In genomic region chr1:185203196-185203908, GRCm38 (mm10) we compare ENCODE assay signal across 8 mouse cellular contexts. TPM values are rescaled to one million over a fixed set of nuclear protein-coding genes. Genes with fewer than 3 reads are reported as not detected.
A peak's percentile ranks its signal among the peaks of the same experiment; 100 is the strongest.
DNase-seq lines count a peak whose midpoint lies in the region; ATAC-seq and TF ChIP-seq lines count a peak whose summit lies in the region.

No protein-coding gene starts in this region.

- DNase-seq in kidney, adult 11 months, result peak; percentile 28
- no peak for DNase-seq in kidney, postnatal 10 days
- peak; percentile 48 to 50 for DNase-seq in cerebellum, adult 2 months
- peak; percentile 77 for DNase-seq in lung, embryonic 14.5 days
- DNase-seq in ovary, postnatal 10 days (ENCODE audit: low spot score), result no peak

- H3K9ac ChIP-seq in forebrain, embryonic 16.5 days (replicated peaks; ENCODE audit: low read depth, low read length), result peak overlapping the region; percentile 65
- H3K9ac ChIP-seq in intestine, embryonic 16.5 days (ENCODE audit: low read depth, low read length), result peak overlapping the region; percentile 64
- peak overlapping the region; percentile 85 for H3K9ac ChIP-seq in lung, embryonic 14.5 days

- no peaks in the 10 kb centered on the region for H3K27me3 ChIP-seq in cerebellum, adult 2 months (ENCODE audit: control insufficient read depth, insufficient read depth, low read length)
- H3K27me3 ChIP-seq in forebrain, embryonic 16.5 days (replicated peaks; ENCODE audit: control insufficient read depth, insufficient read depth, low read length), result no peaks in the 10 kb centered on the region
- H3K27me3 ChIP-seq in intestine, embryonic 16.5 days (replicated peaks; ENCODE audit: control insufficient read depth, insufficient read depth, low read length), result no peaks in the 10 kb centered on the region
- H3K27me3 ChIP-seq in lung, embryonic 14.5 days (ENCODE audit: insufficient read depth, low read length), result no peaks in the 10 kb centered on the region

- no peak for TF ChIP-seq CTCF in cerebellum, adult 2 months (IDR thresholded peaks at IDR 0.05; ENCODE audit: borderline replicate concordance, insufficient read depth, low read depth, low read length)
- no peak for TF ChIP-seq CTCF in lung, embryonic 14.5 days (IDR thresholded peaks at IDR 0.05; ENCODE audit: low read depth)
- TF ChIP-seq CTCF in olfactory bulb, adult 2 months (IDR thresholded peaks at IDR 0.05; ENCODE audit: insufficient read depth, low read depth, low read length), result no peak

- no peaks in the 10 kb centered on the region for H3K9me3 ChIP-seq in forebrain, embryonic 16.5 days (ENCODE audit: control insufficient read depth, low read length)
- H3K9me3 ChIP-seq in intestine, embryonic 16.5 days (ENCODE audit: control insufficient read depth, low read length), result no peaks in the 10 kb centered on the region
- H3K9me3 ChIP-seq in lung, embryonic 14.5 days (ENCODE audit: low read depth, low read length), result no peaks in the 10 kb centered on the region

- ATAC-seq in forebrain, embryonic 16.5 days, result no peak
- ATAC-seq in intestine, embryonic 16.5 days, result peak; percentile 16
- ATAC-seq in lung, embryonic 14.5 days (ENCODE audit: insufficient read depth), result no peak

- H3K4me3 ChIP-seq in cerebellum, adult 2 months (replicated peaks; ENCODE audit: insufficient read depth, low read depth, low read length), result peak overlapping the region; percentile 87
- peak overlapping the region; percentile 83 for H3K4me3 ChIP-seq in forebrain, embryonic 16.5 days (replicated peaks; ENCODE audit: low read length)
- peak overlapping the region; percentile 98 for H3K4me3 ChIP-seq in intestine, embryonic 16.5 days (ENCODE audit: low read length)
- H3K4me3 ChIP-seq in lung, embryonic 14.5 days (ENCODE audit: low read depth, low read length), result peak overlapping the region; percentile 96
- H3K4me3 ChIP-seq in olfactory bulb, adult 2 months (ENCODE audit: insufficient read depth, low read depth, low read length), result peak overlapping the region; percentile 97

- no peak for TF ChIP-seq POLR2A in cerebellum, adult 2 months (IDR thresholded peaks at IDR 0.05; ENCODE audit: borderline replicate concordance, insufficient read depth, low read length)
- no peak for TF ChIP-seq POLR2A in olfactory bulb, adult 2 months (IDR thresholded peaks at IDR 0.05; ENCODE audit: insufficient read depth, low read depth, low read length)

- peak overlapping the region; percentile 91 for H3K4me2 ChIP-seq in forebrain, embryonic 16.5 days (ENCODE audit: low read length)
- H3K4me2 ChIP-seq in intestine, embryonic 16.5 days (ENCODE audit: low read depth, low read length), result peak overlapping the region; percentile 85
- peak overlapping the region; percentile 90 for H3K4me2 ChIP-seq in lung, embryonic 14.5 days

- peak overlapping the region; percentile 26; the same call in 1 of the 2 replicates for H3K27ac ChIP-seq in cerebellum, adult 2 months (ENCODE audit: insufficient read depth, low read length)
- H3K27ac ChIP-seq in forebrain, embryonic 16.5 days (ENCODE audit: low read length), result peak overlapping the region; percentile 56; the same call in 1 of the 2 replicates
- peak overlapping the region; percentile 73 for H3K27ac ChIP-seq in intestine, embryonic 16.5 days (ENCODE audit: low read length)
- peak overlapping the region; percentile 85 for H3K27ac ChIP-seq in lung, embryonic 14.5 days (ENCODE audit: low read depth)
- H3K27ac ChIP-seq in olfactory bulb, adult 2 months (ENCODE audit: insufficient read depth, low read depth, low read length), result peak overlapping the region; percentile 43

- WGBS in cerebellum, adult 2 months, result 3% methylated on average over 23 of the region's 23 CpGs
- 1% methylated on average over 23 of the region's 23 CpGs for WGBS in forebrain, embryonic 16.5 days
- 4% methylated on average over 23 of the region's 23 CpGs for WGBS in intestine, embryonic 16.5 days
- WGBS in lung, embryonic 14.5 days, result 2% methylated on average over 23 of the region's 23 CpGs
- 2% methylated on average over 23 of the region's 23 CpGs for WGBS in olfactory bulb, adult 2 months

- peaks cover 10% of the 10 kb centered on the region for H3K4me1 ChIP-seq in cerebellum, adult 2 months (ENCODE audit: control insufficient read depth, insufficient read depth, low read length)
- H3K4me1 ChIP-seq in forebrain, embryonic 16.5 days (replicated peaks; ENCODE audit: control insufficient read depth, insufficient read depth, low read length), result peaks cover 23% of the 10 kb centered on the region
- H3K4me1 ChIP-seq in intestine, embryonic 16.5 days (ENCODE audit: control insufficient read depth, insufficient read depth, low read length), result peaks cover 12% of the 10 kb centered on the region
- 0 out of 2 replicates have a peak, but pooled peaks cover 10% of the 10 kb centered on the region for H3K4me1 ChIP-seq in lung, embryonic 14.5 days (ENCODE audit: insufficient read depth)
- peaks cover 9% of the 10 kb centered on the region for H3K4me1 ChIP-seq in olfactory bulb, adult 2 months (ENCODE audit: control insufficient read depth, insufficient read depth, low read length)

- no peaks in the 10 kb centered on the region for H3K36me3 ChIP-seq in forebrain, embryonic 16.5 days (ENCODE audit: control insufficient read depth, insufficient read depth)
- H3K36me3 ChIP-seq in intestine, embryonic 16.5 days (ENCODE audit: control insufficient read depth, insufficient read depth, low read length), result no peaks in the 10 kb centered on the region
- H3K36me3 ChIP-seq in lung, embryonic 14.5 days (ENCODE audit: insufficient read depth), result 0 out of 2 replicates have a peak, but pooled peaks cover 3% of the 10 kb centered on the region

RNA-seq across cellular contexts. Expression of gene Rab3gap2, which starts 0.6 kb away (rescaled TPM):
- 44.9 and 46.3 TPM in 2 replicates for polyA plus RNA-seq in cerebellum, adult 2 months (2012; rRNA removed)
- 29.0 and 30.2 TPM in 2 replicates for polyA plus RNA-seq in forebrain, embryonic 16.5 days (2015; fragmentation: Nextera tagmentation; extraction: Ambion mirVana)
- 25.4 and 27.3 TPM in 2 replicates for polyA plus RNA-seq in intestine, embryonic 16.5 days (2015; fragmentation: Nextera tagmentation; extraction: Ambion mirVana)
- polyA plus RNA-seq in lung, embryonic 14.5 days (2014; fragmentation: Nextera tagmentation; extraction: Ambion mirVana), result 21.9 and 22.0 TPM in 2 replicates
- not detected in 2 replicates for polyA plus RNA-seq in olfactory bulb, adult 2 months (2012; ENCODE audit: insufficient read depth, insufficient read length, low replicate concordance, missing spikeins)

Comparison
In these comparisons a context has a peak if more than half of its experiments do, and no peak if none do; other contexts are left out.
1. DNase-seq: peak in kidney, adult 11 months (single experiment), cerebellum, adult 2 months (2 of 2) and lung, embryonic 14.5 days (single experiment); none in kidney, postnatal 10 days (single experiment) and ovary, postnatal 10 days (single experiment).
2. H3K27ac ChIP-seq: peak in every context shown above with its lines; median percentile 85 in lung, embryonic 14.5 days; 73 in intestine, embryonic 16.5 days; 56 in forebrain, embryonic 16.5 days; 43 in olfactory bulb, adult 2 months; 26 in cerebellum, adult 2 months.
3. Peak in every context shown above with its lines, with median percentiles within 50 percentile points of each other: H3K4me3 ChIP-seq, H3K4me2 ChIP-seq and H3K9ac ChIP-seq.